Mouse (Mus musculus) lung, embryonic 14.5 days (tissue): ENCODE data around the gene Gm49322. TPM values are rescaled to one million over a fixed set of nuclear protein-coding genes. Genes with fewer than 3 reads are reported as not detected.
"Not testable (repeated sequence)": the region's sequence is repeated elsewhere in the genome, so short reads cannot be mapped to it uniquely, and the experiment has no call there.

Source experiments
- ATAC-seq: fragments of 200-750 bp; cut with Nextera tagmentation; 2 replicates; pipeline ENCODE4 v1.8.0; 2017; ENCODE audit warnings: mild to moderate bottlenecking, moderate TSS enrichment, moderate library complexity; ENCODE audit not compliant: insufficient read depth
- DNase-seq: peaks from one replicate; pipeline ENCODE4 v3.0.0-alpha.2; 2015
- H3K27ac ChIP-seq: fragments of 300-500 bp; sonication (generic); 2 replicates; pipeline ENCODE4 v1.5.1; 2014; ENCODE audit warnings: low read depth, mild to moderate bottlenecking, moderate library complexity
- H3K27me3 ChIP-seq: fragments of 300-500 bp; sonication (generic); 2 replicates; pipeline ENCODE4 v1.6.1; 2014; ENCODE audit warnings: low read length, control low read depth; ENCODE audit not compliant: insufficient read depth
- H3K36me3 ChIP-seq: fragments of 300-500 bp; sonication (generic); 2 replicates; pipeline ENCODE4 v1.6.1; 2014; ENCODE audit warnings: control low read depth; ENCODE audit not compliant: insufficient read depth
- H3K4me1 ChIP-seq: fragments of 300-500 bp; sonication (generic); 2 replicates; pipeline ENCODE4 v1.6.1; 2014; ENCODE audit warnings: antibody characterized with exemption, control low read depth; ENCODE audit not compliant: insufficient read depth
- H3K4me2 ChIP-seq: fragments of 300-500 bp; sonication (generic); 2 replicates; pipeline ENCODE4 v1.6.1; 2014; ENCODE audit warnings: mild to moderate bottlenecking
- H3K4me3 ChIP-seq: fragments of 300-500 bp; sonication (generic); 2 replicates; pipeline ENCODE4 v1.5.1; 2014; ENCODE audit warnings: low read depth, low read length
- H3K9ac ChIP-seq: fragments of 300-500 bp; sonication (generic); 2 replicates; pipeline ENCODE4 v1.6.1; 2014
- H3K9me3 ChIP-seq: fragments of 300-500 bp; sonication (generic); 2 replicates; pipeline ENCODE4 v1.6.1; 2016; ENCODE audit warnings: low read depth, low read length, control low read depth
- CTCF ChIP-seq: IDR thresholded peaks from 2 replicates; pipeline ENCODE4 v1.5.1; 2016; ENCODE audit warnings: antibody characterized with exemption, low read depth
- WGBS: fragments of 180-500 bp; shearing (Covaris S2); extraction: QIAGEN DNeasy Blood & Tissue Kit; methylation state at CpG from one replicate; pipeline ENCODE4 v1.1.7; 2014; 5-methylcytosine and 5-hydroxymethylcytosine counted together
- polyA plus RNA-seq: library from polyadenylated mRNA; unstranded; fragments of >200 nt; fragmentation: Nextera tagmentation; extraction: Ambion mirVana; gene quantifications from 2 replicates; pipeline ENCODE4 v1.2.1, GENCODE M21; 2014

Gm49322 gene
- polyA plus RNA-seq, 1 experiment from 2014 or later = 3.1 TPM

- ATAC-seq (no peak), DNase-seq (no peak)
- Histone ChIP-seq H3K27me3 (no peaks in the 10 kb centered on the region), H3K36me3 (peaks cover 74% of the 10 kb centered on the region), H3K27ac (no peak overlapping the region), H3K4me3 (no peak overlapping the region), H3K9ac (no peak overlapping the region), H3K4me1 (no peaks in the 10 kb centered on the region), H3K9me3 (no peaks in the 10 kb centered on the region), H3K4me2 (no peak overlapping the region)
- no peak for TF ChIP-seq CTCF
- 77% methylated on average over 6 of the region's 6 CpGs for WGBS
These were observed 29.5 kb downstream of the Gm49322 start for GRCm38 (mm10) chr10:80635345-80635744.

- H3K9me3 ChIP-seq = no peaks in the 10 kb centered on the region
- no peak overlapping the region for H3K4me3 ChIP-seq
- no peak overlapping the region for H3K4me2 ChIP-seq
- 93% methylated on average over 10 of the region's 10 CpGs for WGBS
- H3K27ac ChIP-seq = no peak overlapping the region
- H3K36me3 ChIP-seq = peaks cover 71% of the 10 kb centered on the region
- no peak for DNase-seq
- no peaks in the 10 kb centered on the region for H3K27me3 ChIP-seq
- no peak for TF ChIP-seq CTCF
- no peak overlapping the region for H3K9ac ChIP-seq
- no peak for ATAC-seq
- no peaks in the 10 kb centered on the region for H3K4me1 ChIP-seq
These were observed 41.1 kb downstream of the Gm49322 start for GRCm38 (mm10) chr10:80646936-80647335.

- not testable (repeated sequence) for DNase-seq, ATAC-seq, H3K27ac ChIP-seq, H3K27me3 ChIP-seq, H3K4me3 ChIP-seq, H3K9me3 ChIP-seq, H3K9ac ChIP-seq, H3K4me2 ChIP-seq, H3K4me1 ChIP-seq
- peaks cover 46% of the 10 kb centered on the region for H3K36me3 ChIP-seq
- 83% methylated on average over 6 of the region's 6 CpGs for WGBS
These were observed 44.1 kb downstream of the Gm49322 start for GRCm38 (mm10) chr10:80649910-80650309.

GRCm38 (mm10) chr10:80650392-80650791 lies 44.6 kb downstream of the Gm49322 start:
- H3K36me3 ChIP-seq = peaks cover 41% of the 10 kb centered on the region
- no peaks in the 10 kb centered on the region for H3K9me3 ChIP-seq
- no peak overlapping the region for H3K4me3 ChIP-seq
- no peak overlapping the region for H3K4me2 ChIP-seq
- no peak for TF ChIP-seq CTCF
- WGBS = 86% methylated on average over 10 of the region's 10 CpGs
- H3K4me1 ChIP-seq = peaks cover 8% of the 10 kb centered on the region
- no peaks in the 10 kb centered on the region for H3K27me3 ChIP-seq
- ATAC-seq = no peak
- H3K27ac ChIP-seq = no peak overlapping the region
- H3K9ac ChIP-seq = no peak overlapping the region
- DNase-seq = no peak

GRCm38 (mm10) chr10:80653156-80653720 lies 47.4 kb downstream of the Gm49322 start:
- no peaks in the 10 kb centered on the region for H3K27me3 ChIP-seq
- peaks cover 15% of the 10 kb centered on the region for H3K36me3 ChIP-seq
- no peak overlapping the region for H3K9ac ChIP-seq
- no peak for ATAC-seq
- H3K9me3 ChIP-seq = no peaks in the 10 kb centered on the region
- H3K4me1 ChIP-seq = peaks cover 9% of the 10 kb centered on the region
- no peak overlapping the region for H3K27ac ChIP-seq
- 76% methylated on average over 6 of the region's 6 CpGs for WGBS
- TF ChIP-seq CTCF = no peak
- no peak overlapping the region for H3K4me3 ChIP-seq
- DNase-seq = no peak
- no peak overlapping the region for H3K4me2 ChIP-seq

GRCm38 (mm10) chr10:80654866-80655265 lies 49.0 kb downstream of the Gm49322 start:
- H3K9me3 ChIP-seq = no peaks in the 10 kb centered on the region
- H3K36me3 ChIP-seq = peaks cover 8% of the 10 kb centered on the region
- no peaks in the 10 kb centered on the region for H3K27me3 ChIP-seq
- no peak for DNase-seq
- WGBS = 76% methylated on average over 6 of the region's 6 CpGs
- H3K9ac ChIP-seq = peak overlapping the region; percentile 95; the same call in 1 of the 2 replicates
- peaks cover 9% of the 10 kb centered on the region for H3K4me1 ChIP-seq
- no peak overlapping the region for H3K27ac ChIP-seq
- ATAC-seq = no peak
- H3K4me2 ChIP-seq = peak overlapping the region; percentile 92
- no peak for TF ChIP-seq CTCF
- H3K4me3 ChIP-seq = peak overlapping the region; percentile 98

- no peak for TF ChIP-seq CTCF
- ATAC-seq (peak; percentile 61), DNase-seq (no peak)
- Histone ChIP-seq H3K36me3 (peaks cover 8% of the 10 kb centered on the region), H3K4me1 (peaks cover 9% of the 10 kb centered on the region), H3K4me2 (peak overlapping the region; percentile 92), H3K27me3 (no peaks in the 10 kb centered on the region), H3K27ac (peak overlapping the region; percentile 83), H3K9ac (peak overlapping the region; percentile 95), H3K9me3 (no peaks in the 10 kb centered on the region), H3K4me3 (peak overlapping the region; percentile 98)
- 2% methylated on average over 12 of the region's 12 CpGs for WGBS
These were observed 49.7 kb downstream of the Gm49322 start for GRCm38 (mm10) chr10:80655406-80656129.
